Mouse (Mus musculus) kidney, adult 8-10 months (tissue): Measurements from ENCODE around the gene Ebf3.

Experiments
- DNase-seq, 2 experiments: peaks; one replicate each; pipeline ENCODE4 v3.0.0; 2022

The Ebf3 gene

DNA sequence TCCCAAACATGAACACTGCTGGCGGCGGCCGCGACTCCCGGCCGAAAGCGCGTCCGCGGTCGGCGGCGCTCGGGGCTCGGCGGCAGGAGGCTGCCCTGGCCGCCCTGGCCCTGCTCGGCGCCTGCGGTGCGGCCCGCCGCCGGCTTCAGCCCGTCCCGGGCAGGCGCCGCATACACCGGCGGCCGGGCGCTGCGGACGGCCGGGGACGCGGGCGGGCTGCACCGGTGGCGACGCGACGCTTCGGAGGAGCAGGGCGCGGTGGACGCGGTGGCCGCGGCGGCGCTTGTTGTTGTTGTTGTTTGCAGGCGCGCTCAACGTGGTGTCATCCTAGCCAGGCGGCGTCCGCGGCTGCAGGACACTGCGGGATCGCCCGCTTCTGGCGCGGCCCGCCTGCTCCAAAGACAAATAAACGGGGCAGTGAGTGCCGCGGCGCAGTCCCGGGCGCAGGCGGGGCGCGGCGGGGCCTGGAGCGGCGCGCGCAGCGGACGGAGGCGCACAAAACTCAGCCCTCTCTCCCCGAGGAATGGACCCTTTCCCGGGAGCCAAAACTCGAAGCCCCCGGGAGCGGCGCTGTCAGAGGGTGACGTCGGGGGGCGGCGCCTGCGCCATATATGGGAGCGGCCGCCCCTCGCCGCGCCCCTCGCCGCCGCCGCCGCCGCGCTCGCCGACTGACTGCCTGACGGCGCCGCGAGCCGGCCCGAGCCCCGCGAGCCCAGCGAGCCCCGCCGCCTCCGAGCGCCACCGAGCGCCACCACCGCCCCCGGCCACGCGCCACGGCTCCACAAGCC lies at the start of gene Ebf3:
Ebf3 (minus strand) TSS at position 542 of the 788 bp plus-strand sequence.
- peak; percentile 42 to 53 for DNase-seq

GRCm38 (mm10) chr7:137346860-137347259 lies 32.6 kb upstream of the Ebf3 start:
- DNase-seq = no peak

- no peak for DNase-seq
Observed at GRCm38 (mm10) chr7:137346068-137346467, 31.8 kb upstream of the Ebf3 start.

DNA sequence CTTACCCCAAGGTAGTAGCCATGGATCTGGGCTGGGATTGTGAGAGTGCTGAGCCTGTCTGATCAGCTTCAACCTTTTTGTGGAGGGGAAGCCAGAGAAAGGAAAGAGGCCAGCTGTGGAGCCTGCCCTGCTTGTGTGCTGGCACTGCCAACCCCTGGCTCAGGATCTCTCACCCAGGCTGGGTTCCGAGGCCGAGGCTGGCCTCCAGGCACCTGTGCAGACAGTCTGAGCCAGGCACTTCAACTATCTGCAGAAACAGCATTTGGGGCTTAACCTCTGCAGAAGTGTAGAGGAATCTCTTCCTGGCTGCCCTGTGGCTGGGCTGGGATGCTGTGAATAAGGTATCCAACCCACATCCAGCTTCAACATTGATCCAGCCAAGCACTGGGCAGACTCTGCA lies 19.7 kb upstream of the Ebf3 start:
- no peak for DNase-seq

- DNase-seq = no peak
Observed at GRCm38 (mm10) chr7:137322926-137323325, 8.7 kb upstream of the Ebf3 start.

GRCm38 (mm10) chr7:137321961-137322784 lies 7.9 kb upstream of the Ebf3 start:
- no peak for DNase-seq

- DNase-seq = no peak
Observed at GRCm38 (mm10) chr7:137321141-137321813, 7.0 kb upstream of the Ebf3 start.

DNA sequence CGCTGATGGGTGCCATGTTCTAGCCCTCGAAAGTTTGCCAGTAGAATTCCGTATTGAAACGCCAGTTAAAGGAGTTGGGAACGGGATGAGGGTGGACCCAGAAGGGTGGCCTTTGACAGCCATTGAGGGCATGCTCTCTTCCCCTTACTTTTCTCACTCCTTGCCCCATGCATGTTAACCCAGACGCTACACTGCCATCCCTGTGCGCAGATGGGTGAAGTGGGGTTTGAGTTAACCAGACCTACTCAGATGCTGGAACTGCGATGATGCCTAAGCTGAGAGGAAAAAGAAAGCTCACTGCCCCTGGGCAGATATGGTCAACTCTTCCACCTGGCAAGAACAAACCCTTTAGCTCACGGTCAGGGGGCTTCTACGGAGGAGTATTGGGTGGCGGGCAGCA lies 6.1 kb upstream of the Ebf3 start:
- no peak for DNase-seq

DNA sequence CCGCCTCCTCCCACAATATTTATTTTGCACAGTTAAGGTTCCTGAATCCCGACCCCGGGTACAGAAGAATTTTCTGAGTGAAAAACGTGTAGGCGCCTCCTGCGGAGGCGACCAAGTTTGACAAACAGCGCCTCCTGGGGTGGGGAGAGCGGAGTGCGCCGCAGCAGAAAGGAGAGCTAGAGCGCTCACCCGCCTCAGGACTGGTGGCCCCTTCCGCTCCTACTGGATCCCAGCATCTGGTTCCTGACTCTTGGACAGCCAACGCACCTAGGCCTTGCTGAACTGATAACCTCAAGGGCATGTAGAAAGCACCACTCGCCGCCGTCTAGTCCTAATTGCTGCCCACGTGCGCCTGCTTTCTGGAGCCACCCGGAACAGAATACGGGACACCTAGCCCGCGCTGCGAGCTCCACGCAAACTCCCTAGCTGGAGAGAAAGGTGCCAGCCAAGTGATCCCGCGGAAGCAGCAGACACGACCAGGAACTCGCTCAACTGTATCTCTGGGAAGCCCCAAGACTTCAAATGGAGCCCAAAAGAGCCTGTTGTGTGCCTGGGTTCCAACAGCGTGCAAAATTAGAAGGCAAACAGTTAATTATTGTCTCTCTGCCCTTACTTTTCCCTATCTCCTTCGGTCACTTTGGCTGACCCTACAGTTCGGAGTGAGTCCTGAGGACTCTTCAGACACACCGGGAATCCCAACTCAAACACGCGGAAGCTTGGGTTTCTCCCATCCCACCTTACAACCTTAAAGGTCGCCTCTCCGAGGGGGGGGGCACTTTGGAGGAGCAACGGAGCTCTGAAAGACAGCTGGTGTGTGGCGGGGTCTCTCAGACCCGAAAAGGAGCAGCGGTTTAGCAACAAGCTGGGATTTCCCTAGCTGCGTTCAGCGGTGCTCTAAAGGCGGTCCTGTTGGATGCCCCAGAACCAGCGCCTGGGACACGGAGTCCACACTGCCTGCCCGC lies 5.0 kb upstream of the Ebf3 start:
- DNase-seq = no peak

DNA sequence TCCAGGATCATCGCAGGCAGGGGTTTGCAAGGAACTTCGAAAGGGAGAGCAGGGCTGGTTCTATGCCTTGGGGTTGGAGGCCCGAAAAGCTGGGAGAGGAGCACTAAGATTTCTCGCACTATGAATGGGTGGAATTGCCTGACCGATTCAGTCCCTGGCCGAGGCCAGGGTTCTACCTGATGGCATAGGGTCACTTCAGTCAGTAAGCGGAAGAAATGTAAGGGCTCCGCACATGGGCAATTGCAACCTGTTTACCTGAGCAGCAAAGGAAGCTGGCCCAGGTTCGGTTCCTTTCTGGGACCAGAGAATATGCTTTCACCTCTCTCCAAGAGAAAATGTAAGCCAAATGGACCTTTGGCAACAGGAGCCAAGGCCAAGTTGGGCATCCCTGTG lies 4.1 kb upstream of the Ebf3 start:
- DNase-seq = no peak

DNA sequence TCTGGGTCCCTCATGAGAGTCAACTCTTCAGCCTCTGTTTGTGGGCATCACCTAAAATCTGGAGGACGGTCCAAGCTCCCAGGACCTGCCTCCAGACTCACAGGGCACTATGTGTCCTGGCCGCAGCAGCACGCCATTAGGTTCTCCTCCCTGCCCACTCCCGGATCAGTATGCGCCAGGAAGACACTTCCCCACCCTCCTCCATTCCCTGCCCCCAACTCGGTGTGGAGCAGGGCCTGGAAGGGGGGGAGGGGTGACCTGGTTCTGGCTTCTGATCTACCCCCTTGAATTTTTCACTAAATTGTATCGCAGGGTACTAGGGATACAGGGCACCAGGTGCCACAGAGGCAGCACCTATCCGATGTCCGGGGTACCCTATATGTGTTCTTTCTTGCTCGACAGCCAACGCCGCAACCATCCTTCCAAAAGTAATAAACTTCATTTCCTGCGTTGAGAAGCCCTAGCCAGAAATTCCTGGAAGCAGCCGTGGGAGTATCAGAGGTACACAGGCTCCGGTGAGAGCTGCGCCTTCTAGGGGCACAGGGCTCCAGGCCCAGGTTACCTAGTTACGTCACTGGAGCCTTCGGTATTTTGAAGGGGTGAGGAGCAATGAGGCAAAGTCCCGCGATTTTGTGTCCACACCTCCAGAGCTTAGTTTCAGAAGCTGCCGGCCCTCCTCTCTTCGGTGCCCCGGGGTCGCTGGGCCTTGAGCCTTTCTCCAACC lies 3.6 kb upstream of the Ebf3 start:
- DNase-seq = no peak

- no peak for DNase-seq
Observed at GRCm38 (mm10) chr7:137316926-137317658, 2.8 kb upstream of the Ebf3 start.

DNA sequence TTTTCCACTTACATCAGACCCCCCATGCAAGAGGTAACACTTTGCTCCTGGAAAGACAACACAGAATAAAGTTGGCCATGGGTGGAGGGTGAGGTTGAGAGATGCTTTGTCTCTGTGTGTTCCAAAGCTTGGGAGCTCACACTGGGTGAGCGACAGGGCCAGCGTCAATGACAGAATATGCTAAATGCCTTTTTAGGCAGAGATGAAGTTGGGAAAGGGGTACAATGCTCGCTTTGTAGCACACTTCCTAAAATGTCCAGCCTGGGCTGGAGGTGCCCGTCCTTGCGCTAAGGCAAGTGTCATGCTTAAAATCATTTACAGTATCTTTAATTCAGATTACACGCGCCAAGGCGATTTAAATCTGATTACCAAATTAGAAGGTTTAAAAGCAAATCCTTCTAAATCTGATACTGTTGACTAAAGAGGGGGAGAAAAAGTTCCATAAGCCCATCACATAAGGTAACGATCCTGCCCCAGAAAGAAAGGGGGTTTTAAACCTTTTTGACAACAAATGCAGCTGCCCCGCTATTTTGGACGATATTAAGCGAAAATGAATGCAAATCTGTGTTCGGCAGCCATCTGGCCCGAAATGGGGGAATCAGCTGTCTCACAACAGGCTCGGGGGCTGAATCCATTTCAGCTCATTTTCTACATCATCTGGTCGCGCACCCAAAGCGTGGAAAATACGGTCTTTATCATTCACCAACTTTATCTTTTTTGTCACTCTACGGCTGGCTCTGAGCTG lies 2.1 kb upstream of the Ebf3 start:
- DNase-seq = no peak

DNA sequence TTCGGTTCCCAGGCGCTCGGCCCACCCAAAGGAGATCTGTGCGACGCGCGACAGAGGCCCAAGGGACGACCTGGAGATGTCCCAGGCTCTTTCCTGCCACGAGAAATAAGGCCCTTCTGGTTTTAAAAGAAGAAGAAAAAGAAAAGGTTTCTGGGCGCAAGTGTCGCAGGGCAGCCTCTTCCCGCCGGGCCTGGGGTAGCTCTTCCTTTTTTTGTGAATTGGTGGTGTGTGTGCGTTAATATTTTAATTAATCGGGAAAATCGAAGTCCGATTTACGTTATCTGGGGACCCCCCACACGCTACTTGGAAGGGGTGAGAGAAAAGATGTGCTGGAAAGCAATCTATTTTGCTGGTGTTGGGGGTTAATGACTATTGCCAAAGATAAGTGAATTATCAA lies 1.3 kb upstream of the Ebf3 start:
- DNase-seq = no peak

DNA sequence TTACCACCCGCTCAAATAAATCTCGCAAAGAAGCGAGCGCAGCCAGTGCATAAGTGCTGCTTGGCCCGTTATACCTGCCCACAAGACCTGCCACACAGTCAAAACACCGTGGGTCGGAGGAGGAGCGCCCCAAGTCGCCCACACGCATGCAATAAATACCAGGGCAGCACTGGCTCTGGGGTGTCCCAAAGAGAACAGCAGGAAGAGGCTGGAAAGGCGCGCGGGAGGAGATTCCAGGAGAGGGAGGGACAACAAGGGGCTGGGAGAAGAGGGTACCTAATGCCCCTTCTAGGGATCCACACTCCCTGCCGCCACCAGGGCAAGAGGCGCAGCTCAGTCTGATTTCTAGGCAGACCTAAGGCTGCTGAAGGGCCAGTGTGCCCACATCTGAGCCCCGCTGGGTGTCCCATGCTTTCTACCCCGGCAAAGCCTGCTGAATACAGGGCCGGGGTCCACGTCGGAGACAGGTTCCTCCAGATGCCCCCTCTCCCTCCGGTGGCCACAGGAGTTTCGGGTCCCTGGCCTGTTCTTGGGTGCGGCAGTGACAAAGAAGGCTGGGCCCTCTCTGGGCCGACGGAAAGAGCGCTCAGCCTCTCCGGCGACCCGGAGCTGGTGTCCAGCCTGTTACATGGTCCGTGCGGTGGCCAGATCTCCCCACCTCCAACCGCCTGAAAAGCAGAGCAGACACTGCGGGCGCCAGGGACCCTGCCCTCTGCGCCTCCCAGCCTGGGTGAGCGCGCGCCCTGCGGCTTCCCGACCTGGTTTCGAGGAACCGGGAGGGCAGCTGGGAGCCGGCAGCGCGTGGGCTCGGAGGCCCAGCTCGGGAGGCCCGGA lies 682 bp upstream of the Ebf3 start:
- no peak for DNase-seq

DNA sequence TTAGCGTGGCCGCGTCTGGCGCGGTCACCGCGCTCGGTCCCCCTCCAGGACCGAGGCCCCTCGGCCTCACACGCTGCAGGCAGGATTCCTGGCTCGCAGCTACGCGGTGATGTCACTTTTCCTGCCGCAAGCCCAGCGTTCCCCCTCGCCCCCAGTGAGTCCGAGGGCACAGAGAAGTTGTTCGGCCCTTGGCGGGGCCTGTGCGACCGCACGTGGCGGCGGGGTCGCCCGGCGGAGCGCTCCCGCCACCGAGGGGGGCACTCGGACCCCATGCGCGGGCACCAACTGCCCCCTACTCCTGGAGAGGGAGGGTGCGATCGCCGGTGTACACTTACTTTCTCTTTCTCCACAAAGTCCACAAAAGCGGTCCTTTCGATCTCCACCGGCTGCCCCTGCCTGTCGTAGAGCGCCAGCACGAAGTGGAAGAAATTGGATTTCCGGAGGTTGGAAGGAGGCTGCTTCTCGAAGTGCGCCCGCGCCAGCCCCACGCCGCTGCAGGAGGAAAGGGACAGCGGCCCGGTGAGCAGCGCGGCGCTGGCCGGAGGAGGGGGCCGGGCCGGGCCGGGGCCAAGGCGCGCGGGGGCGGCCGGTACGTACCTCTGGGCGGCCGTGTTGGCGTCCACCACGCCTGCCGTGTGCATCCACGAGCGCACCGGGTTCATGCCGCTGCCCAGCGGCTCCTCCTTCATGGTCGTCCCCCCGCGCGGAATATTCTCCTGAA lies 902 bp downstream of the Ebf3 start:
- DNase-seq = no peak

DNA sequence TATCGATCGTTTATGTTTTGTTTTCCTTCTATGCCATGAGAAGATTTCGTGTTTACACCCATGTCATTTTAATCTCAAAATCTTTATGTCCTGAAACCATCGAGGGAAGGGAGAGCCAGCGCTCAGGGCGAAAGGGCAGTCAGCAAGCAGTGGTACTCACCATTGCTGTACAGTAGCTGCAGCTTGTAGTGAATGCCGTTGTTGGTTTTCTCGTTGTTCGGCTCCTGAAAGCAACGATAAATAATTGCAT lies 1.4 kb downstream of the Ebf3 start:
- DNase-seq = no peak

DNA sequence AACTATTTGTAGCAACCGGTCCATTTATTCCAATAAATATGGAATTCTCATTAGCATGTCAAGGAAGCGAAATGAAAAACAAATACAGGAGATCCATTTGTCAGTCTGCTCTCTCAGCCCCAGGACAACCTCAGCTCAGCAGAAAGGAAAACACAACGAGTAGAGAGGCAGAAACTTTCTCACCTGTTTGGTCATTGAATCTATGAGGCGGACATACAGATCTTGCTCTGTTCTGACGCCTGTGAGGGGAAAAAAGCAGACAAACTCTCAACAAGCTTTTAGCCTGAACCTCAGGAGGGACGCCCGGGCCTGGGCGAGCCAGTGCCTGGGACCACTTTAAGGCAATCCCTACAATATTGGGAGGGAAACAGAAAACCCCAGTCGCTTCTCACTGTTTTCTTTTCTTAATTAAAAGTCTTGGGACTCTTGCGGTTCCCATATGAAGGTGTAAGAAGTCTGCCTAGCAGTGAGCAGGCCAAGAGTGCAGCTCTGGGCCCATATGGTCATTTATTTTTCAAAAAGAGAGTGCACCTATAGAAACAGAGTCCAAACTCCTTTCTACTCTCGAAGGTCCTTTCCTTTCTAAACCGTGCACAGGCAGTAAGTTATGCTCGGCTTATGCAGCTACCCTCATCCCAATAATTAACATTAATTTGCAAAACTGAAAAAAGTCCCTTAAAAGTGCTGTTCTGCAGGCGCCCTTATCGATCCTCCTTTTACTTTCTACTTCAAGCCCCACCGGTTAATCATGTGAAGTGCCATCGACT lies 1.9 kb downstream of the Ebf3 start:
- no peak for DNase-seq
